Mouse (Mus musculus): Measurements from ENCODE around the gene Stim2.

DNA sequence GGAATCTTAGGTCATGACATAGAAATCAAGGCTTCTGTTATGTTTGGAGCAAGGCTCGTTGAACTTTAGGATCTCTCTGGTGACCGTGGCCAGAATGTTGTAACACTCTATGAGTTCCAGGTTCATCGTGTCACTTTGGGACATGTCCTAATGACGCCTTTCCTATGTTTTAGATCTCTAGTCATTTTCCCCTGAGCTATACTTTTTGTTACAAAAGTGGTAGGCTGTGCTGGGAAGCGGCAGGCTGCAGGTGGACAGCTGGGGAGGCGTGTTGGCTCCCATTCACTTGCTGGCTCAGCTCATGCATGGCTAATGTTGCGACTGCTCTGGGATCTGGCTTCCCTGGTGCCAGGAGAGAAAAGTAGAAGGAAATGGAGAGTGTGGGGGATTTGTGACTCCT is 5.7 kb upstream of the Stim2 start:
- TF ChIP-seq POLR2AphosphoS2 (IDR thresholded peaks at IDR 0.05; ENCODE audit: insufficient read length, low read depth) (no peak), MYOD1 (IDR thresholded peaks at IDR 0.05; ENCODE audit: control insufficient read depth in 1 of 3, insufficient read length in 2 of 3, low read depth in 2 of 3) (peak in 2 of 3 experiments; percentile 15 to 78), TCF12 (IDR thresholded peaks at IDR 0.05; ENCODE audit: insufficient read depth, poor library complexity, severe bottlenecking) (no peak), POLR2A (IDR thresholded peaks at IDR 0.05; ENCODE audit: insufficient read length, low read depth) (no peak), USF1 (IDR thresholded peaks at IDR 0.05; ENCODE audit: low read depth) (no peak), E2F4 (IDR thresholded peaks at IDR 0.05; ENCODE audit: insufficient read depth) (no peak), TCF3 (IDR thresholded peaks at IDR 0.05; ENCODE audit: insufficient read length, low read depth) (no peak), MAX (IDR thresholded peaks at IDR 0.05; ENCODE audit: low read depth) (no peak), REST (IDR thresholded peaks at IDR 0.05; ENCODE audit: insufficient read depth, insufficient read length) (no peak), MYOG (IDR thresholded peaks at IDR 0.05; ENCODE audit: control insufficient read depth in 1 of 3, insufficient read depth in 1 of 3, insufficient read length in 2 of 3, low read depth in 2 of 3) (peak in 2 of 3 experiments; percentile 51 to 76)

Measured in myocyte (in vitro differentiated cells).